Mouse (Mus musculus): ENCODE data around the gene Pmvk.

- TF ChIP-seq CTCF (IDR thresholded peaks at IDR 0.05; ENCODE audit: insufficient read depth, low read depth, low read length) = no peak
- no peak for TF ChIP-seq POLR2A (IDR thresholded peaks at IDR 0.05; ENCODE audit: insufficient read depth, low read depth, low read length)
Observed at GRCm38 (mm10) chr3:89408448-89408847, 45.9 kb upstream of the Pmvk start.

Measured in olfactory bulb, adult 2 months (tissue).